Mouse (Mus musculus): ENCODE measurements at regions not wholly inside any gene's neighbourhood (a gene's known extent, or its start where the extent isn't known, plus 50 kb on each side); places are given as distances from the start of the nearest gene placed in this dataset.

- H3K9ac ChIP-seq (ENCODE audit: low read length): no peak overlapping the region
- H3K4me3 ChIP-seq (replicated peaks; ENCODE audit: low read length): no peak overlapping the region
- 65% methylated on average over 1 of the region's 1 CpGs for WGBS
- H3K4me1 ChIP-seq (ENCODE audit: control insufficient read depth, insufficient read depth, low read length): no peaks in the 10 kb centered on the region
- no peaks in the 10 kb centered on the region for H3K9me3 ChIP-seq (replicated peaks; ENCODE audit: control insufficient read depth, low read length)
- no peak overlapping the region for H3K27ac ChIP-seq (ENCODE audit: low read length)
- no peak overlapping the region for H3K4me2 ChIP-seq (ENCODE audit: low read depth, low read length)
- ATAC-seq (ENCODE audit: insufficient read depth, low FRiP score): no peak
- H3K36me3 ChIP-seq (ENCODE audit: control insufficient read depth, insufficient read depth, low read length): no peaks in the 10 kb centered on the region
- H3K27me3 ChIP-seq (ENCODE audit: control insufficient read depth, insufficient read depth, low read length): no peaks in the 10 kb centered on the region
Measured at GRCm38 (mm10) chr14:104661696-104662095, 139.3 kb upstream of the Rnf219 start.

- no peaks in the 10 kb centered on the region for H3K36me3 ChIP-seq (ENCODE audit: control insufficient read depth, insufficient read depth, low read length)
- no peaks in the 10 kb centered on the region for H3K27me3 ChIP-seq (ENCODE audit: control insufficient read depth, insufficient read depth, low read length)
- no peak overlapping the region for H3K9ac ChIP-seq (ENCODE audit: low read length)
- ATAC-seq (ENCODE audit: insufficient read depth, low FRiP score): no peak
- H3K4me2 ChIP-seq (ENCODE audit: low read depth, low read length): no peak overlapping the region
- H3K4me3 ChIP-seq (replicated peaks; ENCODE audit: low read length): no peak overlapping the region
- H3K9me3 ChIP-seq (replicated peaks; ENCODE audit: control insufficient read depth, low read length): no peaks in the 10 kb centered on the region
- WGBS: 84% methylated on average over 1 of the region's 1 CpGs
- no peaks in the 10 kb centered on the region for H3K4me1 ChIP-seq (ENCODE audit: control insufficient read depth, insufficient read depth, low read length)
- no peak overlapping the region for H3K27ac ChIP-seq (ENCODE audit: low read length)
Measured at GRCm38 (mm10) chr14:104658751-104659150, 136.3 kb upstream of the Rnf219 start.

- no peak overlapping the region for H3K9ac ChIP-seq (ENCODE audit: low read length)
- 84% methylated on average over 5 of the region's 5 CpGs for WGBS
Measured at GRCm38 (mm10) chr14:104649980-104650379, 127.5 kb upstream of the Rnf219 start.

GRCm38 (mm10) chr14:104644626-104645025, 122.2 kb upstream of the Rnf219 start:
- Histone ChIP-seq H3K27ac (ENCODE audit: low read length) (no peak overlapping the region), H3K9ac (ENCODE audit: low read length) (no peak overlapping the region), H3K36me3 (ENCODE audit: control insufficient read depth, insufficient read depth, low read length) (no peaks in the 10 kb centered on the region), H3K27me3 (ENCODE audit: control insufficient read depth, insufficient read depth, low read length) (no peaks in the 10 kb centered on the region), H3K4me2 (ENCODE audit: low read depth, low read length) (no peak overlapping the region), H3K4me3 (replicated peaks; ENCODE audit: low read length) (no peak overlapping the region), H3K9me3 (replicated peaks; ENCODE audit: control insufficient read depth, low read length) (no peaks in the 10 kb centered on the region), H3K4me1 (ENCODE audit: control insufficient read depth, insufficient read depth, low read length) (no peaks in the 10 kb centered on the region)
- ATAC-seq (ENCODE audit: insufficient read depth, low FRiP score): no peak
- 83% methylated on average over 4 of the region's 4 CpGs for WGBS

More at GRCm38 (mm10) chr14:104649980-104650379, 127.5 kb upstream of the Rnf219 start:
- no peaks in the 10 kb centered on the region for H3K9me3 ChIP-seq (replicated peaks; ENCODE audit: control insufficient read depth, low read length)
- no peaks in the 10 kb centered on the region for H3K36me3 ChIP-seq (ENCODE audit: control insufficient read depth, insufficient read depth, low read length)
- H3K4me2 ChIP-seq (ENCODE audit: low read depth, low read length): no peak overlapping the region
- no peak overlapping the region for H3K27ac ChIP-seq (ENCODE audit: low read length)
- ATAC-seq (ENCODE audit: insufficient read depth, low FRiP score): no peak
- no peak overlapping the region for H3K4me3 ChIP-seq (replicated peaks; ENCODE audit: low read length)
- H3K27me3 ChIP-seq (ENCODE audit: control insufficient read depth, insufficient read depth, low read length): no peaks in the 10 kb centered on the region
- no peaks in the 10 kb centered on the region for H3K4me1 ChIP-seq (ENCODE audit: control insufficient read depth, insufficient read depth, low read length)

GRCm38 (mm10) chr14:104642783-104643182, 120.3 kb upstream of the Rnf219 start:
- H3K27ac ChIP-seq (ENCODE audit: low read length): no peak overlapping the region
- H3K4me1 ChIP-seq (ENCODE audit: control insufficient read depth, insufficient read depth, low read length): no peaks in the 10 kb centered on the region
- H3K4me3 ChIP-seq (replicated peaks; ENCODE audit: low read length): no peak overlapping the region
- no peak overlapping the region for H3K9ac ChIP-seq (ENCODE audit: low read length)
- ATAC-seq (ENCODE audit: insufficient read depth, low FRiP score): no peak
- H3K27me3 ChIP-seq (ENCODE audit: control insufficient read depth, insufficient read depth, low read length): no peaks in the 10 kb centered on the region
- no peaks in the 10 kb centered on the region for H3K36me3 ChIP-seq (ENCODE audit: control insufficient read depth, insufficient read depth, low read length)
- H3K4me2 ChIP-seq (ENCODE audit: low read depth, low read length): no peak overlapping the region
- WGBS: 53% methylated on average over 6 of the region's 6 CpGs
- no peaks in the 10 kb centered on the region for H3K9me3 ChIP-seq (replicated peaks; ENCODE audit: control insufficient read depth, low read length)

- H3K4me1 ChIP-seq (ENCODE audit: control insufficient read depth, insufficient read depth, low read length): no peaks in the 10 kb centered on the region
- H3K9ac ChIP-seq (ENCODE audit: low read length): no peak overlapping the region
- no peaks in the 10 kb centered on the region for H3K9me3 ChIP-seq (replicated peaks; ENCODE audit: control insufficient read depth, low read length)
- H3K4me2 ChIP-seq (ENCODE audit: low read depth, low read length): no peak overlapping the region
- ATAC-seq (ENCODE audit: insufficient read depth, low FRiP score): no peak
- H3K36me3 ChIP-seq (ENCODE audit: control insufficient read depth, insufficient read depth, low read length): no peaks in the 10 kb centered on the region
- WGBS: 80% methylated on average over 7 of the region's 7 CpGs
- H3K27ac ChIP-seq (ENCODE audit: low read length): no peak overlapping the region
- no peak overlapping the region for H3K4me3 ChIP-seq (replicated peaks; ENCODE audit: low read length)
- H3K27me3 ChIP-seq (ENCODE audit: control insufficient read depth, insufficient read depth, low read length): no peaks in the 10 kb centered on the region
Measured at GRCm38 (mm10) chr14:104639300-104639699, 116.9 kb upstream of the Rnf219 start.

- no peaks in the 10 kb centered on the region for H3K36me3 ChIP-seq (ENCODE audit: control insufficient read depth, insufficient read depth, low read length)
- no peak overlapping the region for H3K9ac ChIP-seq (ENCODE audit: low read length)
- ATAC-seq (ENCODE audit: insufficient read depth, low FRiP score): no peak
- no peaks in the 10 kb centered on the region for H3K4me1 ChIP-seq (ENCODE audit: control insufficient read depth, insufficient read depth, low read length)
- no peaks in the 10 kb centered on the region for H3K27me3 ChIP-seq (ENCODE audit: control insufficient read depth, insufficient read depth, low read length)
- WGBS: 82% methylated on average over 3 of the region's 3 CpGs
- no peak overlapping the region for H3K4me3 ChIP-seq (replicated peaks; ENCODE audit: low read length)
- H3K9me3 ChIP-seq (replicated peaks; ENCODE audit: control insufficient read depth, low read length): no peaks in the 10 kb centered on the region
- no peak overlapping the region for H3K27ac ChIP-seq (ENCODE audit: low read length)
- no peak overlapping the region for H3K4me2 ChIP-seq (ENCODE audit: low read depth, low read length)
Measured at GRCm38 (mm10) chr14:104611467-104611866, 89.0 kb upstream of the Rnf219 start.

- H3K27ac ChIP-seq (ENCODE audit: low read length): no peak overlapping the region
- H3K4me2 ChIP-seq (ENCODE audit: low read depth, low read length): no peak overlapping the region
- no peak overlapping the region for H3K4me3 ChIP-seq (replicated peaks; ENCODE audit: low read length)
- H3K4me1 ChIP-seq (ENCODE audit: control insufficient read depth, insufficient read depth, low read length): no peaks in the 10 kb centered on the region
- no peak overlapping the region for H3K9ac ChIP-seq (ENCODE audit: low read length)
- 65% methylated on average over 4 of the region's 4 CpGs for WGBS
- no peaks in the 10 kb centered on the region for H3K27me3 ChIP-seq (ENCODE audit: control insufficient read depth, insufficient read depth, low read length)
- no peaks in the 10 kb centered on the region for H3K36me3 ChIP-seq (ENCODE audit: control insufficient read depth, insufficient read depth, low read length)
- no peak for ATAC-seq (ENCODE audit: insufficient read depth, low FRiP score)
- no peaks in the 10 kb centered on the region for H3K9me3 ChIP-seq (replicated peaks; ENCODE audit: control insufficient read depth, low read length)
Measured at GRCm38 (mm10) chr14:104610378-104610777, 87.9 kb upstream of the Rnf219 start.

GRCm38 (mm10) chr14:104594851-104595250, 72.4 kb upstream of the Rnf219 start:
- Histone ChIP-seq H3K36me3 (ENCODE audit: control insufficient read depth, insufficient read depth, low read length) (no peaks in the 10 kb centered on the region), H3K9ac (ENCODE audit: low read length) (no peak overlapping the region), H3K4me2 (ENCODE audit: low read depth, low read length) (no peak overlapping the region), H3K27me3 (ENCODE audit: control insufficient read depth, insufficient read depth, low read length) (no peaks in the 10 kb centered on the region), H3K27ac (ENCODE audit: low read length) (no peak overlapping the region), H3K9me3 (replicated peaks; ENCODE audit: control insufficient read depth, low read length) (no peaks in the 10 kb centered on the region), H3K4me3 (replicated peaks; ENCODE audit: low read length) (no peak overlapping the region), H3K4me1 (ENCODE audit: control insufficient read depth, insufficient read depth, low read length) (no peaks in the 10 kb centered on the region)
- WGBS: 73% methylated on average over 3 of the region's 3 CpGs
- ATAC-seq (ENCODE audit: insufficient read depth, low FRiP score): no peak
